Mouse (Mus musculus): ENCODE results near the gene Vma21-ps. TPM values are rescaled to one million over a fixed set of nuclear protein-coding genes. Genes with fewer than 3 reads are reported as not detected.
"Not testable (repeated sequence)": the region's sequence is repeated elsewhere in the genome, so short reads cannot be mapped to it uniquely, and the experiment has no call there.

Gene Vma21-ps
- 1 to 10 TPM in 1 of 4 experiments, not detected in 3; 1.7 TPM for total RNA-seq (2022)

GRCm38 (mm10) chr4:52497144-52497543 is at the start of gene Vma21-ps:
TSS of gene Vma21-ps (minus strand) at chr4:52497244.
- not testable (repeated sequence) for DNase-seq

GRCm38 (mm10) chr4:52543001-52543400 is 46.0 kb upstream of the Vma21-ps start:
- no peak for DNase-seq

GRCm38 (mm10) chr4:52530636-52531035 is 33.6 kb upstream of the Vma21-ps start:
- DNase-seq = no peak

GRCm38 (mm10) chr4:52526464-52526863 is 29.4 kb upstream of the Vma21-ps start:
- no peak for DNase-seq

- DNase-seq = no peak
These were observed 22.3 kb upstream of the Vma21-ps start for GRCm38 (mm10) chr4:52519301-52519700.

GRCm38 (mm10) chr4:52517580-52517979 is 20.5 kb upstream of the Vma21-ps start:
- DNase-seq = no peak

GRCm38 (mm10) chr4:52487486-52487885 is 9.6 kb downstream of the Vma21-ps start:
- DNase-seq = no peak

- no peak for DNase-seq
These were observed 23.6 kb downstream of the Vma21-ps start for GRCm38 (mm10) chr4:52473431-52473830.

- DNase-seq = no peak
These were observed 35.7 kb downstream of the Vma21-ps start for GRCm38 (mm10) chr4:52461321-52461720.

GRCm38 (mm10) chr4:52459726-52460125 is 37.3 kb downstream of the Vma21-ps start:
- no peak for DNase-seq

Other genes with a start within 250 kb of the Vma21-ps start
- gene Smc2, start 58.0 kb downstream of the Vma21-ps start, total RNA-seq (2022) = 1 to 10 TPM; 6.3 to 9.0 (median 7.8) TPM
- gene Toporsl, start 99.0 kb upstream of the Vma21-ps start, total RNA-seq (2022) = not detected